ENCODE assay signal across 8 mouse cellular contexts in the genomic region with DNA sequence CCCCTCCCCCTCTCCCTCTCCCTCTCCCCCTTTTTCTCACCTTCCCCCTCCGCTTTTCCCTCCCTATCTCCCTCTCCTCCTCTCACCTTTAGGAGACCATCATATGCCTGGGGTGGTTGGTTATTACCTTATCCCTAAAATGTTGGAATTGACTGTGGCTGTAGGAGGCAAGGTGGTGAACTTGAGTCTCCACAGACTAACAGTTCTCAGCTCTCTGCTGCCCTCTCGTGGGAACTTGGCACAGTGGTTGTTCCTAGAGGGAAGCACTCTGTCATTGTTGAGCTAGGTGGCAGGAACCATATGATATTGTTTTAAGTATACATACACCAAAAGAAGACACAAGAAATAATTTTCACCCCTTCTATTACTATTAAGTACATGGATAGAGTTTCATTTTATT.
DNase-seq lines count a peak whose midpoint lies in the region; ATAC-seq lines count a peak whose summit lies in the region.

No protein-coding gene starts in this region.

- peak; percentile 62 for DNase-seq in liver
- DNase-seq in cerebellum, adult 11-12 months: peak; percentile 7
- peak; percentile 84 for DNase-seq in forelimb bud, embryonic 11.5 days (ENCODE audit: low read depth, low spot score)
- DNase-seq in induced T-regulatory cell, adult 2 months (ENCODE audit: low read depth): peak; percentile 25
- peak; percentile 72 to 89 for DNase-seq in left cerebral cortex, postnatal 14 days (ENCODE audit: low spot score in 2 of 2)
- peak; percentile 93 for DNase-seq in midbrain, embryonic 14.5 days
- DNase-seq in testis, postnatal 14 days (ENCODE audit: low spot score): peak; percentile 10

- intact Hi-C loops in left cerebral cortex, postnatal 14 days (cut with DNase I): no loop called here

- no peak for ATAC-seq in liver, embryonic 12.5 days
- peak; percentile 57; the same call in 1 of the 2 replicates for ATAC-seq in midbrain, embryonic 14.5 days (ENCODE audit: low FRiP score, low TSS enrichment)

- 0% methylated on average over 2 of the region's 2 CpGs for WGBS in liver, embryonic 12.5 days (ENCODE audit: insufficient replicate concordance)
- 14% methylated on average over 2 of the region's 2 CpGs for WGBS in midbrain, embryonic 14.5 days

- no peaks in the 10 kb centered on the region for H3K4me1 ChIP-seq in liver, embryonic 12.5 days
- H3K4me1 ChIP-seq in midbrain, embryonic 14.5 days (ENCODE audit: control insufficient read depth, insufficient read depth, low read length): no peaks in the 10 kb centered on the region

- H3K27me3 ChIP-seq in liver, embryonic 12.5 days (replicated peaks): no peaks in the 10 kb centered on the region
- no peaks in the 10 kb centered on the region for H3K27me3 ChIP-seq in midbrain, embryonic 14.5 days (ENCODE audit: control insufficient read depth, insufficient read depth, low read length)

- no peaks in the 10 kb centered on the region for H3K9me3 ChIP-seq in liver, embryonic 12.5 days (replicated peaks)
- no peaks in the 10 kb centered on the region for H3K9me3 ChIP-seq in midbrain, embryonic 14.5 days (ENCODE audit: control insufficient read depth, low read length)

- no peak overlapping the region for H3K9ac ChIP-seq in liver, embryonic 12.5 days
- no peak overlapping the region for H3K9ac ChIP-seq in midbrain, embryonic 14.5 days (replicated peaks; ENCODE audit: low read length)

- H3K4me2 ChIP-seq in liver, embryonic 12.5 days: no peak overlapping the region
- no peak overlapping the region for H3K4me2 ChIP-seq in midbrain, embryonic 14.5 days (ENCODE audit: low read length)

- H3K27ac ChIP-seq in liver, embryonic 12.5 days: no peak overlapping the region
- no peak overlapping the region for H3K27ac ChIP-seq in midbrain, embryonic 14.5 days (replicated peaks; ENCODE audit: low read depth, low read length)

- no peaks in the 10 kb centered on the region for H3K36me3 ChIP-seq in liver, embryonic 12.5 days
- H3K36me3 ChIP-seq in midbrain, embryonic 14.5 days (ENCODE audit: control insufficient read depth, insufficient read depth, low read length): no peaks in the 10 kb centered on the region

- no peak overlapping the region for H3K4me3 ChIP-seq in liver, embryonic 12.5 days
- no peak overlapping the region for H3K4me3 ChIP-seq in midbrain, embryonic 14.5 days (replicated peaks; ENCODE audit: low read depth, low read length)

Comparison
In these comparisons a context has a peak if more than half of its experiments do, and no peak if none do; other contexts are left out.
1. DNase-seq: peak in every context shown above with its lines; median percentile 93 in midbrain, embryonic 14.5 days; 84 in forelimb bud, embryonic 11.5 days; 80 in left cerebral cortex, postnatal 14 days; 62 in liver; 25 in induced T-regulatory cell, adult 2 months; 10 in testis, postnatal 14 days; 7 in cerebellum, adult 11-12 months.